Mouse (Mus musculus) layer of hippocampus, postnatal 10 days (tissue): ENCODE data around the gene Rala. TPM values are rescaled to one million over a fixed set of nuclear protein-coding genes. Genes with fewer than 3 reads are reported as not detected.
"Not testable (repeated sequence)": the region's sequence is repeated elsewhere in the genome, so short reads cannot be mapped to it uniquely, and the experiment has no call there.

Experiments
- DNase-seq, 2 experiments: peaks; one replicate each; pipeline ENCODE4 v3.0.0; 2021; ENCODE audit warnings: low spot score in 2 of 2
- long read RNA-seq: library from polyadenylated mRNA; stranded (forward); transcript quantifications from one replicate; pipeline ENCODE4 v2.0.0, GENCODE M21; 2023
- total RNA-seq, 2 experiments: library from RNA; stranded (reverse); gene quantifications; 2 replicates each; pipeline ENCODE4 v1.2.3; 2021

The Rala gene
- total RNA-seq = 100 to 1,000 TPM; 128 to 135 TPM
- long read RNA-seq, transcript Rala-201 (5 exons, 2,688 nt) = major isoform, 158 of 182 reads
- long read RNA-seq, partial matches to known transcripts = 21 of 182 reads
- long read RNA-seq, other reads (novel, unspliced or antisense) = 3 of 182 reads

GRCm38 (mm10) chr13:17944078-17944917 lies at the start of gene Rala:
TSS of gene Rala (minus strand) at chr13:17944239.
- DNase-seq = peak; percentile 93 to 98

- DNase-seq = no peak
Measured at GRCm38 (mm10) chr13:17993515-17993847, 49.4 kb upstream of the Rala start.

- DNase-seq = peak; percentile 92 to 95
Measured at GRCm38 (mm10) chr13:17992697-17993514, 48.9 kb upstream of the Rala start, which contains the start of gene Yae1d1. TSS of gene Yae1d1 (minus strand) at chr13:17993349.

GRCm38 (mm10) chr13:17992009-17992408 lies 48.0 kb upstream of the Rala start:
- no peak for DNase-seq

GRCm38 (mm10) chr13:17983194-17983593 lies 39.2 kb upstream of the Rala start:
- peak; percentile 57 to 67 for DNase-seq

GRCm38 (mm10) chr13:17982634-17983033 lies 38.6 kb upstream of the Rala start:
- no peak for DNase-seq

- DNase-seq = no peak
Measured at GRCm38 (mm10) chr13:17976854-17977739, 33.1 kb upstream of the Rala start.

- no peak for DNase-seq
Measured at GRCm38 (mm10) chr13:17975891-17976290, 31.9 kb upstream of the Rala start.

- DNase-seq = no peak
Measured at GRCm38 (mm10) chr13:17975457-17975856, 31.4 kb upstream of the Rala start.

- DNase-seq = no peak
Measured at GRCm38 (mm10) chr13:17974734-17975133, 30.7 kb upstream of the Rala start.

- DNase-seq = no peak
Measured at GRCm38 (mm10) chr13:17960613-17961012, 16.6 kb upstream of the Rala start.

GRCm38 (mm10) chr13:17954282-17954681 lies 10.2 kb upstream of the Rala start:
- no peak for DNase-seq

- not testable (repeated sequence) for DNase-seq
Measured at GRCm38 (mm10) chr13:17950581-17950980, 6.5 kb upstream of the Rala start.

GRCm38 (mm10) chr13:17949555-17949954 lies 5.5 kb upstream of the Rala start:
- DNase-seq = no peak

GRCm38 (mm10) chr13:17943306-17944077 lies 547 bp downstream of the Rala start:
- DNase-seq = peak; percentile 17 to 32

GRCm38 (mm10) chr13:17942338-17942737 lies 1.7 kb downstream of the Rala start:
- no peak for DNase-seq

GRCm38 (mm10) chr13:17907309-17907708 lies 36.7 kb downstream of the Rala start:
- DNase-seq = no peak

- DNase-seq = no peak
Measured at GRCm38 (mm10) chr13:17901474-17901873, 42.6 kb downstream of the Rala start.

GRCm38 (mm10) chr13:17900641-17901040 lies 43.4 kb downstream of the Rala start:
- DNase-seq = no peak

- DNase-seq = no peak
Measured at GRCm38 (mm10) chr13:17897040-17897439, 47.0 kb downstream of the Rala start.
